Mouse (Mus musculus) limb, embryonic 15.5 days (tissue): ENCODE measurements around the gene Uggt1. TPM values are rescaled to one million over a fixed set of nuclear protein-coding genes. Genes with fewer than 3 reads are reported as not detected.

ENCODE experiments used
- ATAC-seq: fragments of 200-750 bp; cut with Nextera tagmentation; 2 replicates; pipeline ENCODE4 v1.8.0; 2017; ENCODE audit warnings: low read depth, moderate TSS enrichment; ENCODE audit not compliant: insufficient number of reproducible peaks, low FRiP score, low TSS enrichment
- H3K27ac ChIP-seq: fragments of 300-500 bp; sonication (generic); 2 replicates; pipeline ENCODE4 v1.5.1; 2015; ENCODE audit warnings: moderate library complexity, mild to moderate bottlenecking, inconsistent platforms
- H3K27me3 ChIP-seq: fragments of 300-500 bp; sonication (generic); 2 replicates; pipeline ENCODE4 v1.6.1; 2015; ENCODE audit warnings: inconsistent platforms
- H3K36me3 ChIP-seq: fragments of 300-500 bp; sonication (generic); 2 replicates; pipeline ENCODE4 v1.6.1; 2015; ENCODE audit warnings: inconsistent platforms
- H3K4me1 ChIP-seq: fragments of 300-500 bp; sonication (generic); 2 replicates; pipeline ENCODE4 v1.6.1; 2015; ENCODE audit warnings: inconsistent platforms
- H3K4me2 ChIP-seq: fragments of 300-500 bp; sonication (generic); 2 replicates; pipeline ENCODE4 v1.6.1; 2015; ENCODE audit warnings: mild to moderate bottlenecking, inconsistent platforms
- H3K4me3 ChIP-seq: fragments of 300-500 bp; sonication (generic); 2 replicates; pipeline ENCODE4 v1.5.1; 2015; ENCODE audit warnings: mild to moderate bottlenecking, inconsistent platforms
- H3K9ac ChIP-seq: fragments of 300-500 bp; sonication (generic); 2 replicates; pipeline ENCODE4 v1.6.1; 2015; ENCODE audit warnings: inconsistent platforms
- H3K9me3 ChIP-seq: fragments of 300-500 bp; sonication (generic); 2 replicates; pipeline ENCODE4 v1.6.1; 2016; ENCODE audit warnings: inconsistent platforms
- WGBS: fragments of 180-500 bp; shearing (Covaris S2); methylation state at CpG from one replicate; pipeline ENCODE4 v1.1.7; 2015; 5-methylcytosine and 5-hydroxymethylcytosine counted together
- polyA plus RNA-seq: library from polyadenylated mRNA; unstranded; fragments of >200 nt; fragmentation: Nextera tagmentation; extraction: Ambion mirVana; gene quantifications from 2 replicates; pipeline ENCODE4 v1.2.1, GENCODE M21; 2015

The Uggt1 gene
- polyA plus RNA-seq, 1 experiment from 2014 or later, result 52.2 TPM

- peaks cover 11% of the 10 kb centered on the region for H3K4me1 ChIP-seq
- no peaks in the 10 kb centered on the region; the same call in 1 of the 2 replicates for H3K9me3 ChIP-seq
- WGBS, result 9% methylated on average over 25 of the region's 25 CpGs
- H3K36me3 ChIP-seq, result no peaks in the 10 kb centered on the region
- peak; percentile 33; the same call in 1 of the 2 replicates for ATAC-seq
- peak overlapping the region; percentile 47 for H3K4me2 ChIP-seq
- peak overlapping the region; percentile 22 for H3K4me3 ChIP-seq
- H3K27me3 ChIP-seq, result peaks cover 14% of the 10 kb centered on the region; the same call in 1 of the 2 replicates
- H3K9ac ChIP-seq, result no peak overlapping the region
- H3K27ac ChIP-seq, result peak overlapping the region; percentile 59; the same call in 1 of the 2 replicates
Observed at GRCm38 (mm10) chr1:36254635-36255360, 10.3 kb upstream of the Uggt1 start.

GRCm38 (mm10) chr1:36252791-36253190, 8.3 kb upstream of the Uggt1 start:
- Histone ChIP-seq H3K4me2 (no peak overlapping the region), H3K4me3 (no peak overlapping the region), H3K4me1 (peaks cover 11% of the 10 kb centered on the region), H3K36me3 (no peaks in the 10 kb centered on the region), H3K9ac (no peak overlapping the region), H3K27me3 (peaks cover 14% of the 10 kb centered on the region; the same call in 1 of the 2 replicates), H3K9me3 (no peaks in the 10 kb centered on the region; the same call in 1 of the 2 replicates), H3K27ac (no peak overlapping the region)
- 7% methylated on average over 6 of the region's 6 CpGs for WGBS
- ATAC-seq, result no peak

GRCm38 (mm10) chr1:36251426-36251825, 6.9 kb upstream of the Uggt1 start:
- no peak for ATAC-seq
- peaks cover 11% of the 10 kb centered on the region for H3K4me1 ChIP-seq
- no peaks in the 10 kb centered on the region; the same call in 1 of the 2 replicates for H3K9me3 ChIP-seq
- H3K4me2 ChIP-seq, result no peak overlapping the region
- H3K36me3 ChIP-seq, result no peaks in the 10 kb centered on the region
- no peak overlapping the region for H3K4me3 ChIP-seq
- no peak overlapping the region for H3K27ac ChIP-seq
- WGBS, result 7% methylated on average over 9 of the region's 9 CpGs
- H3K27me3 ChIP-seq, result peaks cover 11% of the 10 kb centered on the region; the same call in 1 of the 2 replicates
- no peak overlapping the region for H3K9ac ChIP-seq

- Histone ChIP-seq H3K27ac (no peak overlapping the region), H3K9ac (no peak overlapping the region), H3K4me2 (no peak overlapping the region), H3K36me3 (no peaks in the 10 kb centered on the region), H3K9me3 (no peaks in the 10 kb centered on the region), H3K27me3 (peaks cover 3% of the 10 kb centered on the region; the same call in 1 of the 2 replicates), H3K4me3 (no peak overlapping the region), H3K4me1 (peaks cover 8% of the 10 kb centered on the region)
- WGBS, result 53% methylated on average over 6 of the region's 6 CpGs
- ATAC-seq, result no peak
Observed at GRCm38 (mm10) chr1:36246688-36247087, 2.2 kb upstream of the Uggt1 start.

- WGBS, result 79% methylated on average over 4 of the region's 4 CpGs
Observed at GRCm38 (mm10) chr1:36244828-36245215, 302 bp upstream of the Uggt1 start.

GRCm38 (mm10) chr1:36243447-36244057, 968 bp downstream of the Uggt1 start:
- Histone ChIP-seq H3K36me3 (no peaks in the 10 kb centered on the region), H3K9me3 (no peaks in the 10 kb centered on the region), H3K27ac (peak overlapping the region; percentile 78), H3K4me3 (peak overlapping the region; percentile 97), H3K9ac (peak overlapping the region; percentile 79), H3K4me2 (peak overlapping the region; percentile 79), H3K27me3 (peaks cover 3% of the 10 kb centered on the region; the same call in 1 of the 2 replicates), H3K4me1 (peaks cover 8% of the 10 kb centered on the region)
- ATAC-seq, result no peak
- 2% methylated on average over 21 of the region's 21 CpGs for WGBS

More at GRCm38 (mm10) chr1:36244828-36245215, 302 bp upstream of the Uggt1 start:
- no peak overlapping the region for H3K9ac ChIP-seq
- no peaks in the 10 kb centered on the region for H3K36me3 ChIP-seq
- peaks cover 8% of the 10 kb centered on the region for H3K4me1 ChIP-seq
- no peak overlapping the region for H3K27ac ChIP-seq
- H3K9me3 ChIP-seq, result no peaks in the 10 kb centered on the region
- no peak overlapping the region for H3K4me3 ChIP-seq
- 0 out of 2 replicates have a peak overlapping the region, but pooled peaks have one; percentile 79 for H3K4me2 ChIP-seq
- H3K27me3 ChIP-seq, result peaks cover 3% of the 10 kb centered on the region; the same call in 1 of the 2 replicates
- ATAC-seq, result no peak

- Histone ChIP-seq H3K27ac (no peak overlapping the region), H3K27me3 (peaks cover 3% of the 10 kb centered on the region; the same call in 1 of the 2 replicates), H3K4me3 (no peak overlapping the region), H3K9me3 (no peaks in the 10 kb centered on the region), H3K4me2 (no peak overlapping the region), H3K36me3 (no peaks in the 10 kb centered on the region), H3K9ac (no peak overlapping the region), H3K4me1 (peaks cover 8% of the 10 kb centered on the region)
- ATAC-seq, result no peak
- 82% methylated on average over 15 of the region's 15 CpGs for WGBS
Observed at GRCm38 (mm10) chr1:36241903-36242429, 2.6 kb downstream of the Uggt1 start.

GRCm38 (mm10) chr1:36240176-36240575, 4.3 kb downstream of the Uggt1 start:
- 79% methylated on average over 6 of the region's 6 CpGs for WGBS
- no peak for ATAC-seq
- no peaks in the 10 kb centered on the region for H3K27me3 ChIP-seq
- H3K4me2 ChIP-seq, result no peak overlapping the region
- H3K27ac ChIP-seq, result no peak overlapping the region
- peaks cover 8% of the 10 kb centered on the region for H3K4me1 ChIP-seq
- no peak overlapping the region for H3K9ac ChIP-seq
- H3K9me3 ChIP-seq, result no peaks in the 10 kb centered on the region
- H3K4me3 ChIP-seq, result no peak overlapping the region
- no peaks in the 10 kb centered on the region for H3K36me3 ChIP-seq

- H3K36me3 ChIP-seq, result peaks cover 6% of the 10 kb centered on the region
- no peak overlapping the region for H3K9ac ChIP-seq
- ATAC-seq, result no peak
- H3K4me2 ChIP-seq, result no peak overlapping the region
- H3K9me3 ChIP-seq, result no peaks in the 10 kb centered on the region
- H3K4me1 ChIP-seq, result peaks cover 8% of the 10 kb centered on the region
- 93% methylated on average over 10 of the region's 10 CpGs for WGBS
- no peak overlapping the region for H3K4me3 ChIP-seq
- no peak overlapping the region for H3K27ac ChIP-seq
- H3K27me3 ChIP-seq, result no peaks in the 10 kb centered on the region
Observed at GRCm38 (mm10) chr1:36239396-36239795, 5.1 kb downstream of the Uggt1 start.

GRCm38 (mm10) chr1:36235855-36236254, 8.7 kb downstream of the Uggt1 start:
- Histone ChIP-seq H3K4me2 (no peak overlapping the region), H3K36me3 (peaks cover 21% of the 10 kb centered on the region), H3K27ac (no peak overlapping the region), H3K4me1 (no peaks in the 10 kb centered on the region), H3K9ac (no peak overlapping the region), H3K27me3 (no peaks in the 10 kb centered on the region), H3K9me3 (no peaks in the 10 kb centered on the region), H3K4me3 (no peak overlapping the region)
- no peak for ATAC-seq
- 71% methylated on average over 2 of the region's 2 CpGs for WGBS

GRCm38 (mm10) chr1:36235057-36235639, 9.4 kb downstream of the Uggt1 start:
- Histone ChIP-seq H3K36me3 (peaks cover 24% of the 10 kb centered on the region), H3K4me1 (no peaks in the 10 kb centered on the region), H3K4me3 (no peak overlapping the region), H3K27ac (no peak overlapping the region), H3K27me3 (no peaks in the 10 kb centered on the region), H3K4me2 (no peak overlapping the region), H3K9me3 (no peaks in the 10 kb centered on the region), H3K9ac (no peak overlapping the region)
- no peak for ATAC-seq
- WGBS, result 75% methylated on average over 9 of the region's 9 CpGs
